Mouse (Mus musculus) ES-Bruce4 (cell line): Measurements from ENCODE around the gene Gpc6. TPM values are rescaled to one million over a fixed set of nuclear protein-coding genes. Genes with fewer than 3 reads are reported as not detected.

Experiments
- H3K27ac ChIP-seq: 2 replicates; pipeline ENCODE4 v1.5.1; 2012; ENCODE audit warnings: low read length, inconsistent platforms; ENCODE audit not compliant: insufficient read depth
- H3K27me3 ChIP-seq: 2 replicates; pipeline ENCODE4 v1.6.1; 2012; ENCODE audit warnings: mild to moderate bottlenecking, low read length, inconsistent platforms; ENCODE audit not compliant: control insufficient read depth, poor library complexity, insufficient read depth, severe bottlenecking
- H3K36me3 ChIP-seq: 2 replicates; pipeline ENCODE4 v1.6.1; 2012; ENCODE audit warnings: inconsistent platforms, mild to moderate bottlenecking, low read length, moderate library complexity; ENCODE audit not compliant: control insufficient read depth, poor library complexity, insufficient read depth, severe bottlenecking
- H3K4me1 ChIP-seq: one replicate; pipeline ENCODE4 v1.8.1; 2011; ENCODE audit warnings: low read length; ENCODE audit not compliant: control insufficient read depth, insufficient read depth
- H3K4me3 ChIP-seq: 2 replicates; pipeline ENCODE4 v1.5.1; 2011; ENCODE audit warnings: low read depth, mild to moderate bottlenecking, low read length
- H3K9ac ChIP-seq: 2 replicates; pipeline ENCODE4 v1.6.1; 2012; ENCODE audit warnings: low read depth, mild to moderate bottlenecking, inconsistent platforms; ENCODE audit not compliant: poor library complexity, severe bottlenecking
- H3K9me3 ChIP-seq: replicated peaks from 2 replicates; pipeline ENCODE4 v1.6.1; 2012; ENCODE audit warnings: mild to moderate bottlenecking, low read length, inconsistent platforms; ENCODE audit not compliant: control insufficient read depth, poor library complexity, insufficient read depth, severe bottlenecking
- CTCF ChIP-seq: IDR thresholded peaks from one replicate; pipeline ENCODE4 v1.8.1; 2011; ENCODE audit warnings: low read depth, low read length
- EP300 ChIP-seq: IDR thresholded peaks from 2 replicates; pipeline ENCODE4 v1.6.1; 2011; ENCODE audit warnings: low read depth, low read length; ENCODE audit not compliant: insufficient read depth
- POLR2A ChIP-seq: IDR thresholded peaks from one replicate; pipeline ENCODE4 v1.8.1; 2011; ENCODE audit warnings: low read length; ENCODE audit not compliant: insufficient read depth
- polyA plus RNA-seq: library from polyadenylated mRNA; stranded (reverse); fragments of >200 nt; gene quantifications from 2 replicates; pipeline ENCODE4 v1.2.4, GENCODE M21; 2011; ENCODE audit warnings: low read depth; ENCODE audit not compliant: missing spikeins, insufficient read depth, insufficient read length

The Gpc6 gene
- polyA plus RNA-seq, 1 experiment: 4.7 TPM

DNA sequence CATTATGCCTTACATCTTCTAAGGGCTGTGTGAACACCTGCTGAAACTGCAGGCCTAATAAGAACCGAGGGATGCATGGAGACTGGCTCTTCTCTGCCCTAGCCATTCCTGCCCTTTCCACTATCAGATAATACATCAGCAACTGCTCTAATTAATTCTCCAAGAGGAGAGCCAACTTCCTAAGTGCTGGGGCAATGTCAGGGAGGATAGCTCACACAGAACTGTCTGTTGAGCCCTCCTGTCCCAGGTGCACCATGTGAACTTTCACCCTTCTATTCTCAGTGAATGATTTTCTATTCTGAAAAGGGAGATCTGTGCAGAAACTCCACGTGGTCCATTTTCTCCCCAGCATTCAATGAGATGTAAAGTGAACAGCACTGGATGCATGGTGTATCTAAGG, 136.0 kb downstream of the Gpc6 start:
- TF ChIP-seq CTCF: no peak
- no peak for TF ChIP-seq POLR2A
- TF ChIP-seq EP300: no peak

GRCm38 (mm10) chr14:117061527-117061926, 136.4 kb downstream of the Gpc6 start:
- H3K4me1 ChIP-seq: no peaks in the 10 kb centered on the region
- TF ChIP-seq EP300 (no peak), CTCF (no peak)
- no peaks in the 10 kb centered on the region for H3K36me3 ChIP-seq
- no peaks in the 10 kb centered on the region for H3K9me3 ChIP-seq
- H3K27me3 ChIP-seq: no peaks in the 10 kb centered on the region
- H3K9ac ChIP-seq: no peak overlapping the region
- H3K4me3 ChIP-seq: no peak overlapping the region
- H3K27ac ChIP-seq: no peak overlapping the region

More for the DNA sequence above, 136.0 kb downstream of the Gpc6 start:
- no peaks in the 10 kb centered on the region for H3K36me3 ChIP-seq
- H3K27ac ChIP-seq: no peak overlapping the region
- H3K27me3 ChIP-seq: no peaks in the 10 kb centered on the region
- H3K4me3 ChIP-seq: no peak overlapping the region
- H3K4me1 ChIP-seq: no peaks in the 10 kb centered on the region
- H3K9ac ChIP-seq: no peak overlapping the region
- H3K9me3 ChIP-seq: no peaks in the 10 kb centered on the region

- Histone ChIP-seq H3K9me3 (no peaks in the 10 kb centered on the region), H3K27ac (no peak overlapping the region), H3K9ac (no peak overlapping the region), H3K36me3 (no peaks in the 10 kb centered on the region), H3K27me3 (no peaks in the 10 kb centered on the region), H3K4me3 (no peak overlapping the region), H3K4me1 (no peaks in the 10 kb centered on the region)
- TF ChIP-seq POLR2A: no peak
- TF ChIP-seq EP300: no peak
Observed at GRCm38 (mm10) chr14:117068179-117068578, 143.1 kb downstream of the Gpc6 start.

GRCm38 (mm10) chr14:117070470-117071085, 145.5 kb downstream of the Gpc6 start:
- Histone ChIP-seq H3K4me3 (no peak overlapping the region), H3K36me3 (no peaks in the 10 kb centered on the region), H3K27me3 (no peaks in the 10 kb centered on the region), H3K4me1 (no peaks in the 10 kb centered on the region), H3K9me3 (no peaks in the 10 kb centered on the region), H3K27ac (no peak overlapping the region), H3K9ac (no peak overlapping the region)
- TF ChIP-seq EP300 (no peak), POLR2A (no peak), CTCF (no peak)

DNA sequence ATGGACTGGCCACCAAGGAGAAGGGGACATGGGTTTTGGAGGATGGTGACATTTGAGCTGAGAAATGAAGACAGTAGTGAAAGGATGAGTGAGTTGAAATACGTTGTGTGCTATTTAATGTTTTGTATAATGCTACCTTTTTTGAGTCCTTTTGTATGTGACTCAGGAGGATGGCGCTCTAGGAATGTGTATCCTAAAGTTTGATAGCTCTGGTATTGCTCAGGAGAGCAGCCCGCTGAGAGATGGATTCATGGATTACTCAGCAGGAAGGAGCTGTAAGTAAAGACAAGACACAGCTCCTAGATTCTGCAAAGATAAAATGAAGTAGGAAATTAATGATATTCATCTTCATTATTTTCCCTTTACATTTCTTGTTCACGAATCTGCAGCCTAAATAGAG, 168.5 kb downstream of the Gpc6 start:
- no peaks in the 10 kb centered on the region for H3K27me3 ChIP-seq
- H3K9ac ChIP-seq: no peak overlapping the region
- H3K36me3 ChIP-seq: no peaks in the 10 kb centered on the region
- TF ChIP-seq CTCF: no peak
- no peak for TF ChIP-seq EP300
- no peak for TF ChIP-seq POLR2A
- H3K4me1 ChIP-seq: no peaks in the 10 kb centered on the region
- H3K9me3 ChIP-seq: no peaks in the 10 kb centered on the region; the same call in 1 of the 2 replicates
- no peak overlapping the region for H3K27ac ChIP-seq
- H3K4me3 ChIP-seq: no peak overlapping the region

GRCm38 (mm10) chr14:117106900-117107299, 181.8 kb downstream of the Gpc6 start:
- no peaks in the 10 kb centered on the region for H3K27me3 ChIP-seq
- no peak overlapping the region for H3K27ac ChIP-seq
- no peaks in the 10 kb centered on the region for H3K4me1 ChIP-seq
- no peak overlapping the region for H3K4me3 ChIP-seq
- no peaks in the 10 kb centered on the region for H3K9me3 ChIP-seq
- no peaks in the 10 kb centered on the region for H3K36me3 ChIP-seq
- no peak overlapping the region for H3K9ac ChIP-seq
- TF ChIP-seq POLR2A: no peak
- TF ChIP-seq CTCF: no peak
- no peak for TF ChIP-seq EP300
